Mouse (Mus musculus) thymus, postnatal 10 days (tissue): ENCODE data around the gene Pde4b.

Experiments used
- DNase-seq, 2 experiments: peaks; one replicate each; pipeline ENCODE4 v3.0.0; 2021; ENCODE audit warnings: low spot score in 2 of 2

Gene Pde4b

DNA sequence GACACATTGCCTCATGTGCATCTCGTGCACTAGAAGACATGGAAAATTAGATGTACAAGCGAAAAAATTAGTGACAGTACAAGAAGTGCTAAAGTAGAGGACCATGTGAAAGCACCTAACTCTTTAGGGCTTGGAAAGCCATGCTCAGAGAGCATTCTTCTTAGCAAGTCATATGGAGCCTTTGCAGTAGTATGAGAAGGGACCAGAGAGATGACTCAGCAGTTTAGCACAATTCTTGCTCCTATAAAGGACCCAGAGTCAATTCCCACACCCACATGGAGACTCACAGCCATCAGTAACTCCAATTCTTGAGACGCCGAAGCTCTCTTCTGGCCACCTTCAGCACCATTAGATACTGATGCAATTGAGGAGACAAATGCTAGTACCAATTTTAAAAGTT lies 525.3 kb downstream of the Pde4b start:
- DNase-seq = no peak

- no peak for DNase-seq
Observed at GRCm38 (mm10) chr4:102617774-102618173, 530.4 kb downstream of the Pde4b start.

GRCm38 (mm10) chr4:102618609-102619008 lies 531.3 kb downstream of the Pde4b start:
- no peak for DNase-seq

GRCm38 (mm10) chr4:102620179-102620910 lies 533.0 kb downstream of the Pde4b start:
- no peak for DNase-seq

DNA sequence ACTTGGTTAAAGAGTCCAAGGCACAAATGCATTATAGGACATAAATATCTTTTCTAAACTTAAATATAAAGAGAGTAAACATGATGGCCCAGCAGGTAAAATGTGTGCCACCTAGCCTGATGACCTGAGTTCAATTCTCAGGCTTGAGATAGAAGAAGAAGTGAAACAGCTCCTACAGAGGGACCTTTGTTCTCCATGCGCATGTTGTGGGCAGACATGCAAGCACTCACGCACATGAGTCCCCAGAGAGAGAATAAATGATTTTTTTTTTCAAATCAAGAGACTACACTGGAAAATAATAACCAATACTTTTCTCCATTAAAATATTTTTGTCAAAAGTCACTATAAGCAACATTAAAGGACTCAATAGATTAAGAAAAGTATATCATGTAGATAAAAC lies 533.8 kb downstream of the Pde4b start:
- DNase-seq = no peak

DNA sequence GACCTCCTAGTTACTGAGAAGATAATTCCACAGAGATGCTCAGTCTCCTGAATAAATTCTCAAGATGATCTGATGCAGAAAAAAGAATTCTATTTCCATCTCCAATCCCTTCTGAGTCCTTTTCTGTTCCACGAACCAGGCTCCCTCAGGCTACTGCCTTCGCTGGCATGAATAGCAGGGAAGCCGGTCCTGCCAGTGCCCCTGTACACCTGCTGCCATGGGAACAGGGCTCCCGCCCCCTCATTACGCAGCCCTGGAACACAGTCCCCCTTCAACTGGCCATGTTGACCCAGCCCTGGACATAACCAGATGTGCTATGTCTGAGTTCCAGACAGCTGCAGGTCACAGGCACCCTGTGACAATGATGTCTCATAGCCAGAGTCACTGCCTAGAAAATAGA lies 535.6 kb downstream of the Pde4b start:
- DNase-seq = no peak

DNA sequence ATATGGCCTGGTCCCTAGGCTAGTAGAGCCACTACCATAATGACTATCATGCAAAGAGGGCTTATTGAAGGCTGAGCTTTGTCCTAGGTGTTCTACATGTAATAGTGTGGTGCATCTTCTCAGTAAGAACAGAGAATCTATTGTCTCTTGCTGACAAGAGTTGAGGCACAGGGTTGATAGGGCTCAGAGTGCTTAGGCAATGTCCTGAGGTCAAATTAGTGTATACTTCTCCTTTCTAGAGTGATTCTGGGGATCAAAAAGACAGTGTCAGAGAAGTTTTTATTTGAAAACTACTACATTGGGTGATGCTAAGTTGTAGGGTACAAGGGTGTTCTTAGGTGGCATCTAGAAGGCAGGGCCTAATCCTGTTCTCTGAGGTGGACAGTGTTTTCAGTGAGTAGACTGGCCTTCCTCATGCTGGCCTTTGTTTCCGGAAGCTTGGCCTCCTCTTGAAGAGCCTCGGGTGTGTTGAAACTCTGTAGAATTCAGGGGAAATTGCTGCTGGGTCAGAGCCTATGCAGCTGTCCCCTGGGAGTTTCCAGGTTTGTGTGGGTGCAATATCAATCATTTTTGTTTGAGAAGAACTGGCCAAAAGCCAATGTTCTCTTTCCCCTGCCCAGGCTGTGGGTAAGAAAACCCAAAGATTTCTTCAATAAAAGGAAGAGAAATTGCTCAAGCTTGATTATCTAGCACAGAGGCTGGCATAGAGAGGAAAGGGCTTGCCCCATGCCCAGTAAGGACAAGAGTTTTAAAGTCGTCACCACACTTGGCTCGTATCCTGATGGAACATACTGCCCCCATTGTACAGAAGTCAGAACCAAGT lies 536.7 kb downstream of the Pde4b start:
- no peak for DNase-seq

GRCm38 (mm10) chr4:102624937-102625336 lies 537.6 kb downstream of the Pde4b start:
- DNase-seq = no peak

- DNase-seq = no peak
Observed at GRCm38 (mm10) chr4:102627799-102628198, 540.5 kb downstream of the Pde4b start.

GRCm38 (mm10) chr4:102629621-102630020 lies 542.3 kb downstream of the Pde4b start:
- DNase-seq = no peak

- no peak for DNase-seq
Observed at GRCm38 (mm10) chr4:102630261-102630660, 542.9 kb downstream of the Pde4b start.

- no peak for DNase-seq
Observed at GRCm38 (mm10) chr4:102631624-102632023, 544.3 kb downstream of the Pde4b start.

- DNase-seq = no peak
Observed at GRCm38 (mm10) chr4:102633241-102633640, 545.9 kb downstream of the Pde4b start.

- DNase-seq = peak; percentile 19 to 35
Observed at GRCm38 (mm10) chr4:102635258-102635657, 547.9 kb downstream of the Pde4b start.

- no peak for DNase-seq
Observed at GRCm38 (mm10) chr4:102635944-102636343, 548.6 kb downstream of the Pde4b start.

DNA sequence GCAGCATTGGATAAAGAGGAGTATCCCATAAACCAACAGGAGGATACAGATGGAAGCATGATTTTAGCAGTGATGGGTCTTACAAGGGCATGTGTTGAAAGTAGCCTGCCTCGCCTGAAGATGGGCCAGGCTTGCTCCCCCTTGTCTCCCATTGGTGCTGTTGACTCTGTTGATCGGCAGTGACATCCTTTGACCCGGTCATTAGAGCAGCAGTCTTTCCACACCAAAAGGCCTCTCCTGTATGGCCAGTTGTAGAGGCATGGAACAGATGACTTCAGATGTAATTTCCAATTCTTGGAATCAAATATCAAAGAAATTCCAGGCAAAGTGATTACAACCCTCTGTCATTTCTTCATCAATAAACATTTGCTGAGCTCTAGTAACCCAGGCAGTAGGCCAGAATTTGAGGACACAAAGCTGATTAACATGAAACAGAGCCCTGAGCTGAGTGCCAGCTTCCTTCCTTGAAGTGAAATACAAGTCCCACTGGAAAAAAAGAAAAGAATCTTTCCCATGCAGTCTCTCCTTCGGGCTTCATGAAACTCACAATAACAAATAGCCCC lies 550.1 kb downstream of the Pde4b start:
- DNase-seq = no peak

DNA sequence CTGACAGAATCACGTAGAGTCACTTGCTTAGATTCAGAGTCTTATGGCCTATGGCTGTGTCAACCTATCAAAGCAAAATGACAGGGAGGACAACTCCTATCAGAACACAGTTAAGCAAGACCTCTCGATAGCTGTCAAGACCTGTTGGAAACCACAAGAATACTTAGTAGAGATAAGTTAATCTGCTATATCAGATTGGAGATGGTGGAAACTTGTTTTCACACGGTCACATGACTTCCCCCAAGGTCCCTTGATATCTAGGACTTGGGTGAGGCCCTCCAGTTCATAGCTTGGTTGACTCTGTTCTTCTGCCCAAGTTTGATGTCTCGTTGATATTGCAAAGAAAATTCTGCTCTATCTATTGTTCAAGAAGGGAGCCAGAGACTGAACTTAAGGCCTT lies 553.6 kb downstream of the Pde4b start:
- DNase-seq = no peak

GRCm38 (mm10) chr4:102644062-102644461 lies 556.7 kb downstream of the Pde4b start:
- DNase-seq = no peak

DNA sequence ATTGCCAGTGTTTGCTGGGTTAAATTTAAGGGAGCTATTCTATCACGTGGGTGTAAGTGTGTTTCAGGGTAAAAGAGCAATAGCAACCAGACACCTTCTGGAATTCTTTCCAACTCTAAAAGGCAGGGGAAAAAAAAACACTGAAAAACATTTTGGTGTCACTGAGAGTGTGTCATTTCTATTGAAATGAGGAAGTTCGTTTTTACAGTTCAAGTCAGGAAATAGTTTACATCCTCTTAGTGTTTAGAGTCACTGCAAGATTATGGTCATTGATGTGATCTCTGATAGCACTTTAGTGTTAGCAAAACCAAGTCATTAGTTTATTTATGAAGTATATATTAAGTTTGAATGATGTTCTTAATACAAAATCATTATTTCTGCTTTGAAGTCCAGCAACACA lies 559.7 kb downstream of the Pde4b start:
- DNase-seq = no peak

DNA sequence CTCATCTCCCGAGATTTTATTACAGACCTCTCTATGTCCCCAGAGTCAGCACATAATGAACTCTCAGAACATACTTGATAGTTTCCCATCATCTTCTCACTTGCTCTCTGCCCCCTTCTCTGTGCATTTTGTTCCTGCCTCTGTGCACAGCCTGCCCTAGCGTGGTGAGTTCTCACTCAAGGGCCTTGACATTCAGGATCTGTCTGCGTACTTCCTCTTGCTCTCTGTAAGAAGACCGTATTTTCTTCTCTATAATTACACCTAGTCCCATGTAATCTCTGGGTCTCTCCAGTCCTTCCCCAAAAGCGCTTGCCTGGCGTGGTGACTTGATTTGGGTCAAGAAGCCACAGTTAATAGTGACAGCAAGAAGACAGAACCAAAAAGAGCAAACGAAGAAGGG lies 568.0 kb downstream of the Pde4b start:
- DNase-seq = no peak

- peak; percentile 14 to 49 for DNase-seq
Observed at GRCm38 (mm10) chr4:102656494-102657036, 569.2 kb downstream of the Pde4b start.
